Mouse (Mus musculus) CH12.LX (cell line): ENCODE results near the gene Plce1. TPM values are rescaled to one million over a fixed set of nuclear protein-coding genes. Genes with fewer than 3 reads are reported as not detected.

Experiments
- DNase-seq: peaks from one replicate; pipeline ENCODE4 v3.0.0-alpha.2; 2013; ENCODE audit errors: extremely low read depth
- H3K27ac ChIP-seq: 2 replicates; pipeline ENCODE4 v1.5.1; 2012; ENCODE audit warnings: low read depth, mild to moderate bottlenecking, control low read depth, moderate library complexity; ENCODE audit not compliant: insufficient read depth
- H3K27me3 ChIP-seq: replicated peaks from 2 replicates; pipeline ENCODE3; 2012; ENCODE audit warnings: inconsistent platforms
- H3K36me3 ChIP-seq, 2 experiments: replicated peaks in 1 of 2; 2 replicates each; pipeline versions ENCODE3 to v1.6.1; 2012; ENCODE audit warnings: inconsistent platforms in 1 of 2, low read length in 1 of 2, mild to moderate bottlenecking in 1 of 2, mixed read lengths in 1 of 2, moderate library complexity in 1 of 2; ENCODE audit not compliant: control insufficient read depth in 1 of 2, insufficient read depth in 1 of 2
- H3K4me1 ChIP-seq, 2 experiments: 2 replicates each; pipeline ENCODE4 v1.6.1; 2012; ENCODE audit warnings: inconsistent platforms in 1 of 2, moderate library complexity in 1 of 2; ENCODE audit not compliant: insufficient read depth in 2 of 2, control insufficient read depth in 1 of 2
- H3K4me2 ChIP-seq: 2 replicates; pipeline ENCODE4 v1.6.1; 2012; ENCODE audit warnings: low read depth, mild to moderate bottlenecking, control low read depth; ENCODE audit not compliant: poor library complexity, insufficient read depth, severe bottlenecking
- H3K4me3 ChIP-seq, 3 experiments: fragments of 150-350 bp in 1 of 3; sonication (generic) in 1 of 3; replicated peaks in 1 of 3; 2 replicates each; pipeline versions ENCODE3 to v1.5.1; 2011 to 2012; ENCODE audit warnings: low read depth in 2 of 3, low read length in 2 of 3, mild to moderate bottlenecking in 2 of 3, moderate library complexity in 2 of 3, control low read depth in 1 of 3, improper control_type of control experiment in 1 of 3, inconsistent platforms in 1 of 3, mixed read lengths in 1 of 3; ENCODE audit not compliant: poor library complexity in 1 of 3
- H3K79me2 ChIP-seq: replicated peaks from 2 replicates; pipeline ENCODE4 v1.6.1; 2012; ENCODE audit warnings: mild to moderate bottlenecking, moderate library complexity; ENCODE audit not compliant: control insufficient read depth, poor library complexity, insufficient read depth, severe bottlenecking; ENCODE audit errors: extremely low read depth
- H3K9ac ChIP-seq: 2 replicates; pipeline ENCODE4 v1.6.1; 2012; ENCODE audit warnings: low read depth, mild to moderate bottlenecking, control low read depth, moderate library complexity; ENCODE audit not compliant: insufficient read depth
- H3K9me3 ChIP-seq: replicated peaks from 2 replicates; pipeline ENCODE3; 2012; ENCODE audit warnings: low read length, inconsistent platforms, mixed read lengths
- CHD1 ChIP-seq: IDR thresholded peaks from 2 replicates; pipeline ENCODE4 v1.6.1; 2012; ENCODE audit warnings: low read depth, low read length, improper control_type of control experiment, inconsistent platforms
- ETS1 ChIP-seq: conservative IDR thresholded peaks from 2 replicates; pipeline ENCODE4 v1.6.1; 2012; ENCODE audit warnings: low read depth, mild to moderate bottlenecking, inconsistent platforms, low read length, improper control_type of control experiment, moderate library complexity
- JUND ChIP-seq: conservative IDR thresholded peaks from 2 replicates; pipeline ENCODE4 v1.6.1; 2011; ENCODE audit warnings: low read depth, low read length, improper control_type of control experiment
- MAFK ChIP-seq: IDR thresholded peaks from 2 replicates; pipeline ENCODE4 v1.6.1; 2011; ENCODE audit warnings: low read length, improper control_type of control experiment; ENCODE audit not compliant: insufficient replicate concordance
- MEF2A ChIP-seq: IDR thresholded peaks from 2 replicates; pipeline ENCODE4 v1.6.1; 2014; ENCODE audit warnings: low read depth, mild to moderate bottlenecking, inconsistent platforms, low read length, improper control_type of control experiment, borderline replicate concordance
- NELFE ChIP-seq: IDR thresholded peaks from 2 replicates; pipeline ENCODE4 v1.6.1; 2011; ENCODE audit warnings: low read depth, low read length, improper control_type of control experiment
- TCF12 ChIP-seq: IDR thresholded peaks from 2 replicates; pipeline ENCODE4 v1.6.1; 2014; ENCODE audit warnings: low read depth, mild to moderate bottlenecking, inconsistent platforms, low read length, improper control_type of control experiment
- dilution Hi-C: fragments of 300-500 bp; cut with MboI; formaldehyde crosslinking; loops from 2 replicates; pipeline ENCODE4 v1.14.3; 2020; ENCODE audit warnings: low sequenced_read_pairs; ENCODE audit not compliant: extremely low pct_unique_long_range_greater_than_20kb, extremely low pct_ligation_motif_present
- in situ Hi-C: fragments of 300-500 bp; cut with MboI; formaldehyde crosslinking; loops from 3 replicates; pipeline ENCODE4 v1.14.3; 2019; ENCODE audit warnings: low sequenced_read_pairs, low pct_ligation_motif_present, low pct_unique_long_range_greater_than_20kb, mixed read lengths
- polyA plus RNA-seq: library from polyadenylated mRNA; unstranded; fragments of >175 nt; gene quantifications from 2 replicates; pipeline ENCODE4 v1.2.1, GENCODE M21; 2012; ENCODE audit warnings: low read depth; ENCODE audit not compliant: insufficient read length
- total RNA-seq, 2 experiments: library from RNA; depleted of rRNA; stranded (reverse); fragments of 300-350 nt in 1 of 2; fragments of >200 nt in 1 of 2; gene quantifications; 2 replicates each; pipeline ENCODE4 v1.2.3; 2012 to 2014

The Plce1 gene
- total and polyA plus RNA-seq, 3 experiments: under 0.01 to 0.13 (median 0.05) TPM

DNA sequence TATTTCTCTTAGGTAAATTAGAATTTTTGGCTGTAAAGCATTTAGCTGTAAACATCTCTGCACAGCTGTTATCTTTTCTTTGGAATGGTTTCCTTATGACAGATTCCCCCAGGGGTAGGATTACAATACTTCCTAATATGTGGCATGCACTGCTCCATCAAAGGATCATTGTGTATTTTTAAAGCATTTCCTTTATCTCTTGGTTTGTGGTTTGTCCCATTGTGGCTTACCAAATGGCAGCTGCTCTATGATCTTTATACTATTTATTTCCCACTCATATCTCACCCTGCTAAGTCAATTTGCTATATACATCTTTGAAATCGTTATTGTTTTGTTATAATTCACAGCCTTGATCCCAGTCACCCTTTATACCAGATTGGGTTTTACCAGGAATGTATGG, 352.3 kb downstream of the Plce1 start:
- in situ Hi-C loops (no loop called here), dilution Hi-C loops (no loop called here)
- no peak for TF ChIP-seq JUND
- no peak for TF ChIP-seq TCF12
- TF ChIP-seq NELFE: no peak
- TF ChIP-seq ETS1: no peak
- TF ChIP-seq MEF2A: no peak
- no peak for TF ChIP-seq CHD1
- TF ChIP-seq MAFK: no peak
- no peak overlapping the region for H3K4me3 ChIP-seq
- H3K4me2 ChIP-seq: no peak overlapping the region
- H3K27me3 ChIP-seq: no peaks in the 10 kb centered on the region
- no peaks in the 10 kb centered on the region for H3K79me2 ChIP-seq
- no peak overlapping the region for H3K9ac ChIP-seq
- H3K36me3 ChIP-seq: no peaks in the 10 kb centered on the region
- peaks cover 4 to 8% of the 10 kb centered on the region in 2 experiments; a peak in 3 of 4 replicates for H3K4me1 ChIP-seq
- DNase-seq: no peak
- no peak overlapping the region for H3K27ac ChIP-seq
- H3K9me3 ChIP-seq: no peaks in the 10 kb centered on the region

Other genes with a start within 250 kb of the Plce1 start
- 0.04 TPM in 1 of 2 replicates, not detected in the other for gene Lgi1, start 216.6 kb upstream of the Plce1 start, total RNA-seq (2012; rRNA removed)
- 0.11 and 0.20 TPM in 2 replicates for gene Lgi1, start 216.6 kb upstream of the Plce1 start, total RNA-seq (2014; rRNA removed)
- gene Lgi1, start 216.6 kb upstream of the Plce1 start, polyA plus RNA-seq: 0.30 TPM in 1 of 2 replicates, not detected in the other
- 14.6 and 17.8 TPM in 2 replicates for gene Slc35g1, start 85.1 kb upstream of the Plce1 start, total RNA-seq (2012; rRNA removed)
- 38.2 and 38.5 TPM in 2 replicates for gene Slc35g1, start 85.1 kb upstream of the Plce1 start, total RNA-seq (2014; rRNA removed)
- gene Slc35g1, start 85.1 kb upstream of the Plce1 start, polyA plus RNA-seq: 17.9 and 21.7 TPM in 2 replicates